Mouse (Mus musculus): ENCODE results near the gene 4930404N11Rik. TPM values are rescaled to one million over a fixed set of nuclear protein-coding genes. Genes with fewer than 3 reads are reported as not detected.

The 4930404N11Rik gene
- polyA plus RNA-seq, 1 experiment from 2014 or later, result 16.5 TPM

- H3K4me2 ChIP-seq (replicated peaks; ENCODE audit: low read depth), result peak within 1 kb of the TSS; percentile 56
- peak within 1 kb of the TSS; percentile 69 for H3K27ac ChIP-seq (replicated peaks)
- WGBS, result 50% methylated on average over 14 of the region's 14 CpGs
- no peaks in the 10 kb centered on the region for H3K9me3 ChIP-seq (ENCODE audit: control insufficient read depth, low read length)
- peak within 1 kb of the TSS; percentile 30 for H3K4me3 ChIP-seq (ENCODE audit: low read depth, low read length)
- H3K27me3 ChIP-seq (ENCODE audit: control insufficient read depth, insufficient read depth, low read length), result no peaks in the 10 kb centered on the region
- TF ChIP-seq EP300 (optimal IDR thresholded peaks at IDR 0.05), result no peak
- no peak for TF ChIP-seq CTCF (IDR thresholded peaks at IDR 0.05; ENCODE audit: low read depth)
- H3K9ac ChIP-seq (ENCODE audit: low read length), result peak within 1 kb of the TSS; percentile 18
- H3K36me3 ChIP-seq (ENCODE audit: control insufficient read depth, insufficient read depth, low read length), result peaks cover 4% of the 10 kb centered on the region; the same call in 1 of the 2 replicates
- ATAC-seq (ENCODE audit: low FRiP score, low TSS enrichment) (peak; percentile 19), DNase-seq (ENCODE audit: low spot score) (peak; percentile 62)
- peaks cover 6% of the 10 kb centered on the region; the same call in 1 of the 2 replicates for H3K4me1 ChIP-seq (replicated peaks; ENCODE audit: control insufficient read depth, insufficient read depth)
These were observed 27.2 kb upstream of the 4930404N11Rik start, which contains the start of gene Smim24 for GRCm38 (mm10) chr10:81392781-81393185. Smim24 (plus strand) TSS chr10:81393051.

DNA sequence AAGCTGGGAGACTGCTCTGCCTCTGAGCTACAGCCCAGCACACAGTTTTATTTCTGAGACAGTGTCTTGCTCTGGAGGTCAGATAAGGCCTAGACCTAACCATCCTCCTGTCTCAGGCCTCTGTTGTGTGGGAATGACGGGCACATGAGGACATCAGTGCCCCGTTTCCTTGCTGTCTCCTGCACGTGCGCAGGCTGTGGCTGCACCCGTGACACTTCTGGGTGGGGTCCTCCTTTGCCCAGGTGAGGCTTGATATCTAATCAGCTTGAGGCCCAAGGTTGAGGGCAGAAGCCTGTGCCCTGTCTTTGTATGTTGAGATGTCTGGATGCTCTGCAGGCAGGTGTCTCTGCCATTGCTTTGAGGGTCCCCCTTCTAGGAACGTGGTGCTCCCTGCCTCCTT lies 26.7 kb upstream of the 4930404N11Rik start:
- H3K27ac ChIP-seq (replicated peaks), result no peak overlapping the region
- 73% methylated on average over 6 of the region's 6 CpGs for WGBS
- H3K9me3 ChIP-seq (ENCODE audit: control insufficient read depth, low read length), result no peaks in the 10 kb centered on the region
- DNase-seq (ENCODE audit: low spot score) (peak; percentile 69), ATAC-seq (ENCODE audit: low FRiP score, low TSS enrichment) (peak; percentile 30; the same call in 1 of the 2 replicates)
- H3K9ac ChIP-seq (ENCODE audit: low read length), result no peak overlapping the region
- peaks cover 6% of the 10 kb centered on the region; the same call in 1 of the 2 replicates for H3K4me1 ChIP-seq (replicated peaks; ENCODE audit: control insufficient read depth, insufficient read depth)
- H3K4me2 ChIP-seq (replicated peaks; ENCODE audit: low read depth), result no peak overlapping the region
- H3K27me3 ChIP-seq (ENCODE audit: control insufficient read depth, insufficient read depth, low read length), result no peaks in the 10 kb centered on the region
- no peak for TF ChIP-seq EP300 (optimal IDR thresholded peaks at IDR 0.05)
- TF ChIP-seq CTCF (IDR thresholded peaks at IDR 0.05; ENCODE audit: low read depth), result no peak
- H3K4me3 ChIP-seq (ENCODE audit: low read depth, low read length), result no peak overlapping the region
- H3K36me3 ChIP-seq (ENCODE audit: control insufficient read depth, insufficient read depth, low read length), result peaks cover 9% of the 10 kb centered on the region; the same call in 1 of the 2 replicates

DNA sequence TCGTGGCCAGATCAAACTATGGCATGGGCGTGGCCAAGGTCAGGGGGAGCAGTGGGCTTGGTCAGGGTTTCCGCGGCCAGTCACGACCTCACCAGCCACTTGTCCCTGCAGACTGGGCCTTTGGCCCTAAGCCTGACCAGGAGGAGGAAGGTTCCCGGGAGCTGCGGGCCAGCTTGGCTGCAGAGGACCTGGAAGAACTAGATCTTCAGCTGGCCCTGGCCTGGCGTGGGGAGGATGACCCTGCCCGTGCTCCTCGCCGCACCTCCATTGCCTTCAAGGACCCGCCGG lies 25.0 kb upstream of the 4930404N11Rik start:
- no peak for ATAC-seq (ENCODE audit: low FRiP score, low TSS enrichment)

GRCm38 (mm10) chr10:81389801-81390677 lies 24.4 kb upstream of the 4930404N11Rik start:
- DNase-seq (ENCODE audit: low spot score), result peak; percentile 84

More for the DNA sequence above, 25.0 kb upstream of the 4930404N11Rik start:
- Histone ChIP-seq H3K9ac (ENCODE audit: low read length) (no peak overlapping the region), H3K27me3 (ENCODE audit: control insufficient read depth, insufficient read depth, low read length) (no peaks in the 10 kb centered on the region), H3K4me3 (ENCODE audit: low read depth, low read length) (no peak overlapping the region), H3K4me2 (replicated peaks; ENCODE audit: low read depth) (no peak overlapping the region), H3K9me3 (ENCODE audit: control insufficient read depth, low read length) (no peaks in the 10 kb centered on the region), H3K27ac (replicated peaks) (no peak overlapping the region), H3K36me3 (ENCODE audit: control insufficient read depth, insufficient read depth, low read length) (peaks cover 15% of the 10 kb centered on the region; the same call in 1 of the 2 replicates), H3K4me1 (replicated peaks; ENCODE audit: control insufficient read depth, insufficient read depth) (peaks cover 6% of the 10 kb centered on the region)
- TF ChIP-seq EP300 (optimal IDR thresholded peaks at IDR 0.05), result no peak
- no peak for TF ChIP-seq CTCF (IDR thresholded peaks at IDR 0.05; ENCODE audit: low read depth)
- WGBS, result 85% methylated on average over 13 of the region's 13 CpGs
- DNase-seq (ENCODE audit: low spot score), result no peak

GRCm38 (mm10) chr10:81389373-81389772 lies 23.8 kb upstream of the 4930404N11Rik start:
- H3K27ac ChIP-seq (replicated peaks), result 0 out of 2 replicates have a peak overlapping the region, but pooled peaks have one; percentile 24
- no peaks in the 10 kb centered on the region for H3K27me3 ChIP-seq (ENCODE audit: control insufficient read depth, insufficient read depth, low read length)
- no peak overlapping the region for H3K4me2 ChIP-seq (replicated peaks; ENCODE audit: low read depth)
- 42% methylated on average over 3 of the region's 3 CpGs for WGBS
- no peak for ATAC-seq (ENCODE audit: low FRiP score, low TSS enrichment)
- H3K4me3 ChIP-seq (ENCODE audit: low read depth, low read length), result no peak overlapping the region
- H3K4me1 ChIP-seq (replicated peaks; ENCODE audit: control insufficient read depth, insufficient read depth), result peaks cover 13% of the 10 kb centered on the region
- TF ChIP-seq EP300 (optimal IDR thresholded peaks at IDR 0.05) (no peak), CTCF (IDR thresholded peaks at IDR 0.05; ENCODE audit: low read depth) (no peak)
- H3K9me3 ChIP-seq (ENCODE audit: control insufficient read depth, low read length), result no peaks in the 10 kb centered on the region
- H3K36me3 ChIP-seq (ENCODE audit: control insufficient read depth, insufficient read depth, low read length), result peaks cover 15% of the 10 kb centered on the region; the same call in 1 of the 2 replicates
- peak overlapping the region; percentile 31; the same call in 1 of the 2 replicates for H3K9ac ChIP-seq (ENCODE audit: low read length)
- DNase-seq (ENCODE audit: low spot score), result no peak

More at GRCm38 (mm10) chr10:81389801-81390677, 24.4 kb upstream of the 4930404N11Rik start:
- Histone ChIP-seq H3K4me3 (ENCODE audit: low read depth, low read length) (no peak overlapping the region), H3K4me2 (replicated peaks; ENCODE audit: low read depth) (no peak overlapping the region), H3K27ac (replicated peaks) (0 out of 2 replicates have a peak overlapping the region, but pooled peaks have one; percentile 24), H3K27me3 (ENCODE audit: control insufficient read depth, insufficient read depth, low read length) (no peaks in the 10 kb centered on the region), H3K36me3 (ENCODE audit: control insufficient read depth, insufficient read depth, low read length) (peaks cover 15% of the 10 kb centered on the region; the same call in 1 of the 2 replicates), H3K9ac (ENCODE audit: low read length) (peak overlapping the region; percentile 31; the same call in 1 of the 2 replicates), H3K9me3 (ENCODE audit: control insufficient read depth, low read length) (no peaks in the 10 kb centered on the region), H3K4me1 (replicated peaks; ENCODE audit: control insufficient read depth, insufficient read depth) (peaks cover 12% of the 10 kb centered on the region)
- WGBS, result 57% methylated on average over 23 of the region's 23 CpGs
- peak; percentile 39 for ATAC-seq (ENCODE audit: low FRiP score, low TSS enrichment)
- TF ChIP-seq CTCF (IDR thresholded peaks at IDR 0.05; ENCODE audit: low read depth) (peak; percentile 93), EP300 (optimal IDR thresholded peaks at IDR 0.05) (no peak)
